Mouse (Mus musculus) right cerebral cortex, postnatal 25 days (tissue): ENCODE results near the gene Rsph14.

Source experiments
- DNase-seq: peaks from one replicate; pipeline ENCODE4 v3.0.0; 2022

Gene Rsph14

DNA sequence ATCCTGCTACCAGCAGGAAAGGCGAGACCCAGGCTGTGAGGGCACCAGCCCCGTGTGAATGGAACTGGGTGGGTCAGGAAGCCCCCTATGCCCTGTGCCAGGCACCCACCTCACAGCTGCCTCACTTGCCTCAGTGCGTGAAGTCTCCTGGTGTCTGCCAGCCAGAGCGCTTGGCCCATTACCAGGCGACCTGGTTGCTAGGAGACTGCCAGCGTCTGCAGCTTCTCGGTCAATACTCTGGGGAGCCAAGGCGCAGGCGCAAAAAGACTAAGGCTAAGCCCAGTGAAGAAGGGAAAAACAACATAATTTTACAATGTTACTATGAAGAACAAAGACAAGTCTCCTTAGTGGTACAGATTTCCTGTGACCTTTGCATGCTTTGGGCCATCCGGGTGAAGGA is at the start of gene Rsph14:
Gene Rsph14 (minus strand): TSS at position 192 of the 400 bp plus-strand sequence.
- DNase-seq: peak; percentile 80

DNA sequence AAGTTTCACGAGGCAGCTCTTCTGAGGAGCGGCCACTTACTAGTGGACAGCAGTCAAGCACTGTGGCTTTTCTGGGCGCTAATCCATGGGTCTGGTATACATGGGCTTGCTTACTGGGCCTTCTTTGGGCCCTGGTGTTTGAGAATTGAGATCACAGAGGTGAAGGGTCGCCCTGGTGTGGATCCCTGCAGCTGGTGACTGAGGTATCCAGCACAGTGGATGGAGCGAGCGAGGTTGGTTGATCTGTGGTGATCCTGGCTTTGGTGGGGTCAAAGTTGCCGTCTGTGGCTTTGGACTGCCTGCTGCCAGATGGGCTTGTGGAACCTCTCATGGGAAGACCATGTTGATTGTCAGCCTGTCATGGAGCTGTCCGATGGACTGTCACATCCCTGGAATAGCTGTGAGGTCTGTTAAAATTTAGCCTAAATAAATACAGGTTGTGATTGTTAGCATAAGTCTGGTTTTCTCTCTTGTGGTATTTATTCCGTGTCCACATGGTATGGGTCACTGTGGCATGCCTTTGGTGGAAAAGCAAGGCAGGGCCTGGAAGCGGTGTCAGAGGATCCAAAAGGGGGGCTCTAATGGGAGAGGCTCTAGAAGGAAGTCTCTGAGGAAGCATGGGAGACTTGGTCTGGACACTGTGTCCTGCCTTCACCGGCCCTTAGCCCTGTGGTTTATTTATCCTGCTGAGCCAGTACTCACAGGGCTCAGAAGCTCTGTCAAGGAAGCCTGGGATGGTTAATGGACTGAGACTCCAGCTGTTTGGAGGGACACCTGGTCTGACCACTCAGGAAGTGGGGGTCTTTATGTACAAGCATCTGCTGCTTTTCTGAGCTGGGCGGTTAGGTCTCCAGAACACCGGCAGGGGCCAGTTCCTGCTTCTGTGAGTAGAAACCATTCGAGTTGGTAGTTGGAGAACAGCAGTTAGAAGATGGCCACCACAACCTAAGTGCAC is 46.1 kb upstream of the Rsph14 start:
- no peak for DNase-seq

GRCm38 (mm10) chr10:75075665-75076064 is 43.3 kb upstream of the Rsph14 start:
- no peak for DNase-seq

- no peak for DNase-seq
Observed at GRCm38 (mm10) chr10:75070281-75070976, 38.0 kb upstream of the Rsph14 start.

GRCm38 (mm10) chr10:75068624-75069328 is 36.4 kb upstream of the Rsph14 start:
- DNase-seq: no peak

DNA sequence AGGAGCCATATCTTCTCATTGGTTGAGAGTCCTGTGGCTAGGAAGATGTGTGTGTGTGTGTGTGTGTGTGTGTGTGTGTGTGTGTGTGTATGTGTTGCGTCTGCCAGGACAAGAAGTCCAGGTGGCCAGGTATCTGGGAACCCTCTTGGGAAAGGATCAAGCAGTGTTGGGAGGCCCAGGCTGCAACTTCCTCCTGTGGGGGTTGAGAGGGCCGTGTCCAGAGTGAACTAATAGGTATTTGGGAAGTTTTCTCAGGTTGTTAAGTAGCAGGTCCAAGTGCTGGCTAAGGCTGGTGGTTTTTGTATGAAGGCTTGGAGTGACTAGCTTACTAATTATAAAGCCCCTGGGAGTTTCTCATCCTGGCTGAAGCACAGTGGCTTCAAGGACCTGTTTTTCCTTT is 35.7 kb upstream of the Rsph14 start:
- DNase-seq: no peak

DNA sequence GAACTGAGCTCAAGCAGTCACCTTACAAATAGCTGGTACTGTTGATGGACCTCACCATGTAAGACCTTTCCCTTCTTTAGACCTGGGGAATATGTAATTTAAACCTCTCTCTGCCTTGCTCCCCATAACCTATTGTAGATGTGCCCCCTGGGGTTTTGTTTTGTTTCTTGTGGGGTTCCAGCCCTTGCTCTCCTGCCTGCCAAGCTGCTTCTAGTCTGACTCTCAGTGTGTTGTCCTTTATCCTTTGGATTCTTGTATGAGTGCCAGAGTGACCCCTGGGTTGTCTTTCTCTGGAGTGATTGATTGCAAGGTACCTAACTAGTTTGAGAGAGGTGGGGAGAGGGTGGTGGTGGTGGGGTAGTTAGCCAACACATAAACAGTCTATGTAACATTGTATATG is 35.1 kb upstream of the Rsph14 start:
- no peak for DNase-seq

DNA sequence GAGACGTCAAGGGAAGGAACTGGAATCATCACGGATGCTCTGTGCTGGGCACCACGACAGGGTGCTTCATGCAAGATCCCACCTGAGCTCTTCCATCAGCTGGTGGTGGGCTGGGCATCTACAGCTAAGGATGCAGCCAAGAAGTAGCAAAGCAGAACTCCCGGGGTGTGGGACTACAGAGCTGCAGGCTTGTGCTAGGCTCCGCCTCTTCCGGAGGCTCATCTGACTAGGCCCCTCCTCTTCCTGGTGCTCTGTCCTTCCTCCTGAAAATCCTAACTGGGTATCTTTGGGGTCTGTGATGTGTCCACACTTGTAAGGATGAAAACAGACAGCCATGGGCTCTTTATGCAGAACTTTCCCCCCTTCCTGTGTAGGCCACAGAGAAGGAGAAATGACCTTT is 33.3 kb upstream of the Rsph14 start:
- no peak for DNase-seq

DNA sequence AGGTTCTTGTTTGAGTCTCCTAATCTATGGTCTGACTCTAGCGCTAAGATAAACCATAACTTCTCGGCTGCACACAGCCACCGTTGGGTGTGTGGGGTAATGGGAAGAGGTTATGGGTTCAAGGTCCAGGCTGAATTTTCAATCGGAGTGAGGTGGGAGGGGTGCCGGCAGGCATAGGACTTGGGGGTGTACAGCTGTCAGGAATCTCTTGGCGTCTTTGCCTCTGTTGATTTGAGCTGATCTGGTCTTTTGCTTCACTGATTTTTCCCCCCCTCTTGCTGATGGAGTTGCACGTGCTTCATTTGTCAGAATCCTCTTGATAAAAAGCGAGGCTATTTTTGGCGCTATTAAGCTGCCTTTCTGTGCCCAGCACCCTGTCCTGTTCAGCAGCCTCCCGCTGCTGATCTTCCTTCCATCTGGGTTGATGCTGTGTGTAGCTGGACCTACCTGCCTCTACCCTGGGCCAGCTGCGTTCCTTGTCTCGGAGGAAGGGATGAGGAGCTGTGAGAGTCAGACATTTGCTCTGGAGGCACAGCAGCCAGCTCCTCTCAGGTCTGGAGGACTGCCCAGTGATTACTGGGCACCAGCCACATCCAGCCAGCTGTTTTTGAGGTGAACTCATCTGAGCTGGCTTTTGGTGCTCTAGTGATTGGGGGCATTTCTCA is 31.0 kb upstream of the Rsph14 start:
- no peak for DNase-seq

DNA sequence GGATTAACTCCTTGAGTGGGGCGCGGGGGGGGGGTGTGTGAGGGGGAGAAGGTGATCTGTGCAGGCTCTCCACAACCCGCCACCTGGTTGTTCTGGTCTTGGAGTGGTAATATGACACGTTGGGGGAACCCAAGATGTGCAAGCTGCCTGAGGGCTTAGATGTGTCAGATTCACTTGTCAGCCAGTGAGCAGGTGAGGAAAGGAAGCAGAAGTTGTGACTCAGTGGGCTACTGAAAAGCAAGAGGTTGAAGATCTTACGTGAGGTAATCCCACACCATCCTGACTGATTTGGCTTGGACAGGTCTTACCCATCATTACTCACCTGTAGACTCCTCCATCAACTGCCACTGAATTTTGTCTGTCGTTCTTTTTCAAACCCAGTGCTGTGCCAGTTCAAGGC is 30.2 kb upstream of the Rsph14 start:
- DNase-seq: no peak

- no peak for DNase-seq
Observed at GRCm38 (mm10) chr10:75062189-75062561, 29.8 kb upstream of the Rsph14 start.

DNA sequence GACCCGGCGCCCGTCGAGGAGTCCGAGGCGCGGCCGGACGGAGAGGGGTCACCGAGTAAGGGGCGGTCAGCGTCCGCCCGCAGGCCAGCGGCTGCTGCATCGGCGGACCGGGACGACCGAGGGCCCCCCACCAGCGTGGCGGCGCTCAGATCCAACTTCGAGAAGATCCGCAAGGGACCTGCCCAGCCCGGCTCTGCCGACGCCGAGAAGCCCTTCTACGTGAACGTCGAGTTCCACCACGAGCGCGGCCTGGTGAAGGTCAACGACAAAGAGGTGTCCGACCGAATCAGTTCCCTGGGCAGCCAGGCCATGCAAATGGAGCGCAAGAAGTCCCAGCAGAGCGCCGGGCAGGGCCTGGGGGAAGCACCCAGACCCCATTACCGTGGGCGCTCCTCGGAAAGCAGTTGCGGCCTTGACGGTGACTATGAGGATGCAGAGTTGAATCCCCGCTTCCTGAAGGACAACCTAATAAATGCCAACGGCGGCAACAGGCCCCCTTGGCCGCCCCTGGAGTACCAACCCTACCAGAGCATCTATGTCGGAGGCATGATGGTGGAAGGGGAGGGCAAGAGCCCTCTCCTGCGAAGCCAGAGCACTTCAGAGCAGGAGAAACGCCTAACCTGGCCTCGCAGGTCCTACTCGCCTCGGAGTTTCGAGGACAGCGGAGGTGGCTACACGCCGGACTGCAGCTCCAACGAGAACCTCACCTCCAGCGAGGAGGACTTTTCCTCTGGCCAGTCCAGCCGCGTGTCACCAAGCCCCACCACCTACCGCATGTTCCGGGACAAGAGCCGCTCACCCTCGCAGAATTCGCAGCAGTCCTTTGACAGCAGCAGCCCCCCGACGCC is 29.2 kb upstream of the Rsph14 start:
- peak; percentile 35 for DNase-seq

DNA sequence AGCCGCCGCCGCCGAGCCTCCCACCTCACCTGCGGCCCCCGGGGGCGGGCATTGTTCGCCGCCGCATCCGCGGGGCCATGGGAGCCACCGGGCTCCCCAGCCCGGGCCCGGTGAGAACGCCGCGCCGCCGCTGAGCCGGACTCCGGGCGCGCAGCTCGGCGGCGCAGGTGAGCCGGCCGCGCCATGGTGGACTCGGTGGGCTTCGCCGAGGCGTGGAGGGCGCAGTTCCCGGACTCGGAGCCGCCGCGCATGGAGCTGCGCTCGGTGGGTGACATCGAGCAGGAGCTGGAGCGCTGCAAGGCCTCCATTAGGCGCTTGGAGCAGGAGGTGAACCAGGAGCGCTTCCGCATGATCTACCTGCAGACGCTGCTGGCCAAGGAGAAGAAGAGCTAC is 28.5 kb upstream of the Rsph14 start:
- DNase-seq: peak; percentile 53

- peak; percentile 83 for DNase-seq
Observed at GRCm38 (mm10) chr10:75060217-75060842, 27.9 kb upstream of the Rsph14 start, which contains the start of gene Bcr. TSS of gene Bcr (plus strand) at chr10:75060592.

- DNase-seq: peak; percentile 69
Observed at GRCm38 (mm10) chr10:75059396-75059795, 27.0 kb upstream of the Rsph14 start.

GRCm38 (mm10) chr10:75058761-75059395 is 26.5 kb upstream of the Rsph14 start:
- DNase-seq: no peak

GRCm38 (mm10) chr10:75058336-75058735 is 25.9 kb upstream of the Rsph14 start:
- no peak for DNase-seq

- DNase-seq: no peak
Observed at GRCm38 (mm10) chr10:75056255-75056654, 23.9 kb upstream of the Rsph14 start.

GRCm38 (mm10) chr10:75055672-75056071 is 23.3 kb upstream of the Rsph14 start:
- DNase-seq: no peak

DNA sequence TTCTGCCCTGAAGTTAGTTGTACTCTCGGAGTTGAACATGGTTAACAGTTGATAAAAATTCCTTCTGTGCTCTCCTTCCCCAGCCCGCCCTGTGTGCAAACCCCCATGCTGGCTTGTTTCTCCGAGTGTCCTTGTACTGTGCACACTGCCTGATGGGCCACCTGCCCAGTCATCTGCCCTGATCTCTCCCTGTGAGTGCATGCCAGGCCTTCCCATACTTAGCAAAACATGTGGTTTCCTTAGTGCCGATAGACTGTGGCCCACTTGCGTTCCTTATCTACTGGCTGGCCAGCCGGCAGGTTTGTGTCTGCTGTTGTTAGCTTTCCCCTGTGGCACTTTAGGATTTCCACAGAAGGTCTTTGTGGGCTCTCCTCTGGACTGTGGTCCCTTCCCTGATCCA is 21.7 kb upstream of the Rsph14 start:
- no peak for DNase-seq

DNA sequence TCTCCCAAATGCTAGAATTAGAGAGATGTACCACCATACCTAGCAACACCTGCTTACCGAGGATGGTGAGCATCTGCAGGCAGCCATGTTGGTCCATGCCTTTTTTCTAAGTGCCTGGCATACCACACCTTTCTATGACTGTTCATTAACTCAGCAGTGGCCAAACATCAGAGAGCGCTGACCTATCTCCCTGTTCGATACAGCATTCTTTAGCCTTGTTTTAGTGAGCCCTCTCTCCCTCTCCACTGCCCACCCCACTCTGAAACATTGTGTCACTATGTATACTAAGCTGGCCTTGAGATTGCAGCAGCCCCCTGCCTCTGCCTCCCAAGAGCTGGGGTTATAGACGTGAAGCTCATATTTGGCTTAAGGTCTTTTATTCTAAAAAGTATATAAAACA is 21.3 kb upstream of the Rsph14 start:
- DNase-seq: no peak
